Mouse (Mus musculus): ENCODE measurements around the gene Tspan31.

DNA sequence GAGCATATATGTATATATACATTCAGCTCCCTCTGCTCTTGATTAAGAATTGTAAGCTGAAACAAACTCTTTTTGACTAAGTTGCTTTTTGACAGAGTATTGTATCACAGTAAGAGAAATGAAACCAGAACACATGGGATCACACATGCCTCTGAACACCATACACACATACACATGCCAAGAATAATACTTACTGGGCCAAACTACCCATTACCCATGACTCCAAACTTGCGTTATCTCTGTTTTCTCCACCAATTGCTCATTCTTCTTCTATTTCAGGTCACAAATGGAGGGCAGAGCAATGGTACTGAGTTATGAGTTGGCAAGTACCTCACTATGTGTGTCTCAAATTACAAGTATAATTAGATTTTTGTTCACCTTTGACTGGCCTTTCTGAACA is 3.9 kb upstream of the Tspan31 start:
- TF ChIP-seq CTCF (IDR thresholded peaks at IDR 0.05; ENCODE audit: low read depth, low read length) (no peak), POLR2A (IDR thresholded peaks at IDR 0.05; ENCODE audit: borderline replicate concordance, low read depth, low read length) (no peak)

Data from bone marrow macrophage, adult 2 months (primary cell).